Mouse (Mus musculus): Measurements from ENCODE around the gene Lsg1. TPM values are rescaled to one million over a fixed set of nuclear protein-coding genes. Genes with fewer than 3 reads are reported as not detected.
A peak's percentile ranks its signal among the peaks of the same experiment; 100 is the strongest.

The Lsg1 gene
- total RNA-seq, 2 experiments from 2014 or later, result 26.3 to 27.0 TPM

- intact Hi-C loops (cut with DNase I), result loop anchor here (10.0 kb wide), 1 partner anchor 795 kb away; no protein-coding TSS in a partner anchor
- no peak for DNase-seq
These were observed 27.9 kb downstream of the Lsg1 start for GRCm38 (mm10) chr16:30559312-30559992.

GRCm38 (mm10) chr16:30554109-30554508, 33.3 kb downstream of the Lsg1 start:
- intact Hi-C loops (cut with DNase I), result loop anchor here (10.0 kb wide), 1 partner anchor 801 kb away; no protein-coding TSS in a partner anchor
- no peak for DNase-seq

DNA sequence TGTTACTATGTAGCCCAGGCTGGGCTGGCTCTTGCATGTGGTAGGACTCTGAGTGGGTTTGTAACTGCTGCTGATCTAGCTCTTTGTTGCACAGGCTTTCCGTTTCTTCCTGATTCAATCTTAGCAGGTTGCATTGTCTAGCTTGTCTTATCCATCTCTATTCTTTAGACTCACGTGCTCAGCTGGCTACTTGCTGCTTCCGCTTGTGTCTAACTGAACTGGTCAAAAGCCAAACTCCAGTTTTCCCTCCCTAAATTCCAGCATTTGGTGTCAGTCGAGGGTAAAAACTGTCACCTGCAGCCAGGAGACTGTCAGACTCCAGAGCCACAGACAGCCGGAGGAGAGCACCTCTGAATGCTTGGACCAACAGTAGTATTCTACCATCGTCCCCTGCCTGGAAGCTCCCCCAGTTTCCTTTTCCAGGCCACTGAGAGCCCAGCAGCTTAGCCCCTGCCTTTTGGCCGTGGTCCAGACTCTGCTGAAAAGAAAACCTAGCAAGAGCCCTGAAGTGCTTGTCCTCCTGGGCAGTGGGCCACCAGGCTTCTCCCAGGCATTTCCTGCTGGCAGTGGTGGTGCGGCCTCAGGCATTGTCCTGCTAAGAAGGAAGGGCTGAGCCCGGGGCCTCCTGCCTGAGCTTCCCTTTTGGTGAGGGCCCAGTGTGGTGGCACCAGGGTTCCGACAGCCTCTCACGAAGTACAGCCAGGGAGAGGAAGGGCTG, 34.6 kb downstream of the Lsg1 start:
- intact Hi-C loops (cut with DNase I), result loop anchor here (10.0 kb wide), 1 partner anchor 802 kb away; no protein-coding TSS in a partner anchor
- peak; percentile 91 to 92 for DNase-seq

- intact Hi-C loops (cut with DNase I), result loop anchor here (10.0 kb wide), 1 partner anchor 804 kb away; no protein-coding TSS in a partner anchor
- no peak for DNase-seq
These were observed 36.6 kb downstream of the Lsg1 start, which contains the start of gene Tmem44 for GRCm38 (mm10) chr16:30550748-30551192. Gene Tmem44 (minus strand): TSS chr16:30550842.

DNA sequence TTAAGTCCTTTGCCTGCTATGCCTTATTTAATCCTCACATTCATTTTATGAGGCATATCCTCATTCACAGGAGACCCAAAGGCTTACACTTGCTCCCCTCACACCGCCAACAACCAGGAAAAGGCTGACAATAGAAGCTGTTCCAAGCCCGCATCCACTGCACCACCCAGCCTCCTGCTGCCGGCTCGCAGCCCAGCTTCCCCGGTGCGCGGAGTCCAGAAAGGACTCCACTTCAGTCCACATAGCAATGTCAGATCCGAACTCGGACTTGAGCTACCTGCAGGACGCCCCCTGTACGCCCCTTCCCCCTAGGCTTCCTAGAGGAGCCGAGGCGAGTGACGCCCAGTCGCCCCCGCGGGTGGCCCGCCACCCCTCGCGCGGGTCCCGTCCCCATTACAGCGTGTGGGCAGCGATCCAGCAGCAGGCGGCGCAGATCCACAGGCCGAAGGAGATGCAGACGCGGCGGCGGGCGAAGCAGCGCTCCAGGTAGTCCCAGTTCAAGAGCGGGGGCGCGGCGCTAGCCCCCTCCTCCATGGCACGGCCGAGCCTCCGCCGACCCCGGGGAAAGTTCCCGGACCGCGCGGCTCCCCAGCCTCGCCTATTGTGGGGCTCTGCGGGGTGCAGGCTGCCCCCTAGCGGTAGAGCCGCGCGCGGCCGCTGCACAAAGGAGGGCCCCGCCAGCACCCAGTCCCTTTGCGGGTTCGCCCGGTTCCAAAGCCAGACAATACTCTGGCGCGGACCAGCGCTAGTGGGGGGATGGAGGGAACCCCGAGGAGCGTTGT, 37.2 kb downstream of the Lsg1 start:
- DNase-seq, result peak; percentile 88
- intact Hi-C loops (cut with DNase I), result loop anchor here (10.0 kb wide), 1 partner anchor 805 kb away; no protein-coding TSS in a partner anchor

DNA sequence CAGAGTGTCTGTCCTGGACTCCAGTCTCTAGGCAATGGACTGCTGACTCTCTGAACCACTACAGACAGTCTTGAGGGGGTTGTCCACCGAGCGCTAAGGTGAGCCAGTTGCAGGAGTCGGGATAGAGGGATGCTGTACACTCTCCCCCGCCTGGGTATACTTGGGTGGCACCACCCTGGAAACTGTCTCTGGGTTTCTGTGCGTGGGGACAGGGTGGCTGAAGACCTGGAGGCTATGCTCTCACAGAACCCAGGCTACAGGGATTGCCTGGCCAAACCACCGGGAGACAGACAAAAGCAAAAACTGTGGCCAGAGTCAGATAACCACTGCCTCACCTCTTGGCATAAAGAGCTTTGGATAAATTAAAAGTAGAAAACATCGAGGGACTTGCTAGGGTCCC, 37.9 kb downstream of the Lsg1 start:
- intact Hi-C loops (cut with DNase I), result no loop called here
- DNase-seq, result no peak

GRCm38 (mm10) chr16:30548291-30548690, 39.1 kb downstream of the Lsg1 start:
- intact Hi-C loops (cut with DNase I), result no loop called here
- DNase-seq, result no peak

DNA sequence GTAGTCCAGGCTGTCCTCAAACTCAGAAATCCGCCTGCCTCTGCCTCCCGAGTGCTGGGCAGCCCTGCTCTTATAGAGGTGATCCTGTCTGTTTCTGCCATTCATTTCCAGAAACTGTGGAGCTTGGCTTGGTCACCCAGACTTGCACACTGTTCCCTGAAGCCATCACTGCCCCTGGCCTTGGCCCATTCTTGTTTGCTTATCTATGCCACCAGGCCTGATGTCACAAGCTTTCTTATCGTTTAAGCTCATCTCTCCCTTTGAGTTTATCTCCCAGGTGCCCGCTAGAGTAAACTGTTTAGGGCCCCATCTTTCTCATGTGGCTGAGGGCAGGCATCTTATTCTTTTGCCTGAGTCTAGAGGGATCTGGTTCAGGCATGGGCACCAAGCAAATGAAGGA, 42.7 kb downstream of the Lsg1 start:
- no peak for DNase-seq
- intact Hi-C loops (cut with DNase I), result no loop called here

DNA sequence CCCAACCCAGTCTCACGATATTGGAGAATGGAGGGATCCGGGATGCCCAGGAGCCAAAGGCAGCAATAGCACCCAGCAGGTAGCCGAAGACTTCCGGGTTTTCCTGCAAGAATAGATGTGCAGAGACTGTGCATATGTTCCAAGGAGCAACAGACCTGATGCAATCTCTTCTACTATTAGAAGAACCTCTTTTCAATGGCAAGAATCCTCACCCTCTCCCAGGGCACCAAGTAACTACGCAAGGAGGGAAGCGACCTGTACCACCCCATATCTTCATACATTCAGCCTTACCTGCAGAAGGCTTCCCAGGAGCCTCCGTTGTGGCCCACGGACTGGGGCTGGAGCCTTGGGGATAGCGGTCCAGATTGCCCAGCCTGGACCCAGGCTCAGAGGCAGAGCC, 44.0 kb downstream of the Lsg1 start:
- no peak for DNase-seq
- intact Hi-C loops (cut with DNase I), result no loop called here

DNA sequence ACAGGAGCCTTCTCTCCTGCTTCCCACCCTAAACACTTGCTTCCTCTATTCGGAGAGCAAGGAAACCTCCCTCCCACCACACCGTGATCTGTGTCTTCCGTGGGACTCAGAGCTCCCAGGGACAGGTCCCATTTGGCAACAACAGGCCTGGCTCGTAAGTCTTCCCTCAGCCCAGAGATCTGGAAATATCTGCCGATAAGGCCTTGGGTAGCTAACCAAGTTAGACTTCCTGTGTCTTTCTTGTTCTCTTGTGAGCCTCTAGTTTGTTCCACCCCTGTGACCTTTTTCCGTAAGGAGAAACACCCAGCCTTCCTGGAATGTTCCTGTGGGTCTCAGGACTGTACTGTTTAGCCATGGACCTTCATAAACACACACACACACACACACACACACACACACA, 44.6 kb downstream of the Lsg1 start:
- intact Hi-C loops (cut with DNase I), result no loop called here
- DNase-seq, result no peak

- intact Hi-C loops (cut with DNase I), result no loop called here
- DNase-seq, result no peak
These were observed 47.0 kb downstream of the Lsg1 start for GRCm38 (mm10) chr16:30540107-30541001.

- intact Hi-C loops (cut with DNase I), result loop anchor here (5.0 kb wide), 1 partner anchor 533 kb away; no protein-coding TSS in a partner anchor
- DNase-seq, result peak; percentile 45 to 65
These were observed 48.0 kb downstream of the Lsg1 start for GRCm38 (mm10) chr16:30539433-30539832.

- no peak for DNase-seq
- intact Hi-C loops (cut with DNase I), result loop anchor here (5.0 kb wide), 1 partner anchor 537 kb away; no protein-coding TSS in a partner anchor
These were observed 52.3 kb downstream of the Lsg1 start for GRCm38 (mm10) chr16:30535075-30535474.

GRCm38 (mm10) chr16:30533592-30533991, 53.8 kb downstream of the Lsg1 start:
- no peak for DNase-seq
- intact Hi-C loops (cut with DNase I), result no loop called here

GRCm38 (mm10) chr16:30532929-30533328, 54.5 kb downstream of the Lsg1 start:
- intact Hi-C loops (cut with DNase I), result no loop called here

DNA sequence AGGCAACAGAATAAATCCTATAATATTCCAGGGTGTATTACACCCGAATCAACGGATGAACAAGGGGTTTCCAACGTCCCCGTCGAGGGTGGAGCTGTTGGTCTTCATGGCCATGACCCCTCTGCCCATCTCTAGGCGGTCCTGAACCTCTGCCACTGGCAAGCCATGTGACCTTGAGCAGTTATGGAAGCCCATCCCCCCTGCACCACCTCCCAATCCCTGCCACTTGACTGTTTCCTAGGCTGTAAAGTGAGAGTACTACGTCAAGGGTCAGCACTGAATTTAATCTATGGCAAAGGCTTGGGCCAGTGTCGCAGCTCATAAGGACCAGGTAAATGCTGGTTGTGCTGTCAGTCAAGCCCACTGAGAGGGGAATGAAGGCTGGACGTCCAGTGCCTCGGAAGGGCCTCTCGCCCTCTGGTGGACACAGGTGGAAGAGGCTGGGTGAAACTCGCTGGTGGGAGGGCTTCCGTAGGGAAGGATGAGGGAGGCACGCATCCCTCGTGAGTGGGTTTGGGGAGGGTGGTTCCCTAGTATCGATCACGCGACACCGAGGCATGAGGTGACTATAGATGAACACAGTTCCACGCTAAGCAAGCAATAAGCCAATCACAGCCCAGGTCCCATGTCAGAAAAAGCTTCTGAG, 55.5 kb downstream of the Lsg1 start:
- peak; percentile 56 to 79 for DNase-seq
- intact Hi-C loops (cut with DNase I), result no loop called here

More at GRCm38 (mm10) chr16:30532929-30533328, 54.5 kb downstream of the Lsg1 start:
- DNase-seq, result no peak

DNA sequence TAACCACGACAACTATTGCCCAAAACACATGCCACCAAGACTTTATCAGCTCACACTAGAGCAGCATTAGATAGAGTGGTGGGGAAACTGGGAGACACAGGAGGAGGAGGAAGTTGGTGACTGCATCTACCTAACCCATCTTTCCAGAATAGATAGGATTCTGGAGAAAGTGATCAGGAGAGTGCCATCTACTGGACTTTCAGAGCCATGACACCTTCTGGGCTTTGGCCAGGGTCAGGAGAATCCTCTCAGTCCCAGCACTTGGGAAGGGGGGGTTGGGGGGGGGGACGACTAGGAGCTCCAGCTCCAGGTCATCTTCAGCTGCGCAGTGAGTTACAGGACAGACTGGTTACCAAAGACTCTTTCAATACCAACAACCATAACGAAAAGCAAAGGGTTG, 56.6 kb downstream of the Lsg1 start:
- intact Hi-C loops (cut with DNase I), result no loop called here
- DNase-seq, result peak in 1 of 2 experiments; percentile 63

DNA sequence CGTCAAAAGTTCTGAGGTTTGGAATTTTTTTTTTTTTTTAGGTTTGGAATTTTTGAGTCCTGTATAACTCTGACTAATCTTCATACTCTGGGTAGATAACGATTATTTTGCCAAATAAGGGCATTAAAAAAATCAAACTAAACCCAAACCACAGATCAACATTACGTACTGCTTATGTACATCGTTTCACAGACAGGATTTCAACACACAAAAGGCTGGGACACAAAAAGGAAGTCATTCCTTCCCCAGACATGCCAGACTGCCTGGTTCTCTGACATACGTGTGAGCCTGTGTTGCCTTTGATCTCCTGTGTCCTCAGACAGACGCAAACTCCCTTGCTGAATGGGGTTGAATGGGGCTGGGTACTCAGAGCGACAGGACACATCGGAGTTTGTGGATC, 59.0 kb downstream of the Lsg1 start:
- intact Hi-C loops (cut with DNase I), result no loop called here
- no peak for DNase-seq

DNA sequence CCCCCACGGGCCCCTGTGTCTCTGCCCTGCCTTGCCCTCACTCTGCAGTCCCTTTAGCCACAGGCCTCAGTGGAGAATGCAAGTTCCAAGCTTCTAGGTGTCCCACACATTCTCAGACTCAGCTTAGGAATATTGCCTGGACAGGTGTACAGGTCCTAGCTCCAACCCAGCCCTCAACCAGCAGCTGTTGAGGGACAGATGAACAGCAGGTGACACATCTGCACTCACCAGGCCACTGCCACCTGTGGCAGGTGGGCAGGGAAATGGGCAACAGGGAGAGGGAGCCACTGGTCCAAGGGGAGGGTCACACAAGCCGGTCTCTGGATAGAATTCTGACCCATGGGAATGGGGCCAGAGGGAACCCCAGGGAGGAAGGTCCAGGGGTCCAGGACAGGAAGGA, 59.5 kb downstream of the Lsg1 start:
- intact Hi-C loops (cut with DNase I), result no loop called here

More for the DNA sequence above, 59.5 kb downstream of the Lsg1 start:
- DNase-seq, result no peak

Data from heart, postnatal 10 days (tissue).